Mouse (Mus musculus) heart, embryonic 16.5 days (tissue): ENCODE data around the gene Lrmda. TPM values are rescaled to one million over a fixed set of nuclear protein-coding genes. Genes with fewer than 3 reads are reported as not detected.

Source experiments
- ATAC-seq: fragments of 200-750 bp; cut with Nextera tagmentation; replicated peaks from 2 replicates; pipeline ENCODE4 v1.8.0; 2017; ENCODE audit warnings: moderate number of reproducible peaks; ENCODE audit not compliant: insufficient read depth, low FRiP score; ENCODE audit errors: extremely low read depth
- H3K27ac ChIP-seq: fragments of 300-500 bp; sonication (generic); 2 replicates; pipeline ENCODE4 v1.5.1; 2014; ENCODE audit warnings: mild to moderate bottlenecking, low read length, control low read depth, moderate library complexity
- H3K27me3 ChIP-seq: fragments of 300-500 bp; sonication (generic); 2 replicates; pipeline ENCODE4 v1.6.1; 2014; ENCODE audit warnings: low read length, mixed read lengths; ENCODE audit not compliant: control insufficient read depth, insufficient read depth
- H3K36me3 ChIP-seq: fragments of 300-500 bp; sonication (generic); 2 replicates; pipeline ENCODE4 v1.6.1; 2014; ENCODE audit not compliant: control insufficient read depth, insufficient read depth
- H3K4me1 ChIP-seq: fragments of 300-500 bp; sonication (generic); 2 replicates; pipeline ENCODE4 v1.6.1; 2014; ENCODE audit warnings: low read length, mixed read lengths; ENCODE audit not compliant: control insufficient read depth, insufficient read depth
- H3K4me2 ChIP-seq: fragments of 300-500 bp; sonication (generic); 2 replicates; pipeline ENCODE4 v1.6.1; 2014; ENCODE audit warnings: low read depth, mild to moderate bottlenecking, control low read depth, low read length
- H3K4me3 ChIP-seq: fragments of 300-500 bp; sonication (generic); 2 replicates; pipeline ENCODE4 v1.5.1; 2014; ENCODE audit warnings: mild to moderate bottlenecking, control low read depth, low read length
- H3K9ac ChIP-seq: fragments of 300-500 bp; sonication (generic); 2 replicates; pipeline ENCODE4 v1.6.1; 2014; ENCODE audit warnings: low read length, control low read depth
- H3K9me3 ChIP-seq: fragments of 300-500 bp; sonication (generic); replicated peaks from 2 replicates; pipeline ENCODE4 v1.6.1; 2016; ENCODE audit warnings: low read length; ENCODE audit not compliant: control insufficient read depth
- WGBS: fragments of 180-500 bp; shearing (Covaris S2); extraction: QIAGEN DNeasy Blood & Tissue Kit; methylation state at CpG from one replicate; pipeline ENCODE4 v1.1.7; 2014; 5-methylcytosine and 5-hydroxymethylcytosine counted together
- polyA plus RNA-seq: library from polyadenylated mRNA; unstranded; fragments of >200 nt; fragmentation: Nextera tagmentation; extraction: Ambion mirVana; gene quantifications from 2 replicates; pipeline ENCODE4 v1.2.1, GENCODE M21; 2015

Gene Lrmda
- polyA plus RNA-seq, 1 experiment from 2014 or later, result 0.55 TPM

DNA sequence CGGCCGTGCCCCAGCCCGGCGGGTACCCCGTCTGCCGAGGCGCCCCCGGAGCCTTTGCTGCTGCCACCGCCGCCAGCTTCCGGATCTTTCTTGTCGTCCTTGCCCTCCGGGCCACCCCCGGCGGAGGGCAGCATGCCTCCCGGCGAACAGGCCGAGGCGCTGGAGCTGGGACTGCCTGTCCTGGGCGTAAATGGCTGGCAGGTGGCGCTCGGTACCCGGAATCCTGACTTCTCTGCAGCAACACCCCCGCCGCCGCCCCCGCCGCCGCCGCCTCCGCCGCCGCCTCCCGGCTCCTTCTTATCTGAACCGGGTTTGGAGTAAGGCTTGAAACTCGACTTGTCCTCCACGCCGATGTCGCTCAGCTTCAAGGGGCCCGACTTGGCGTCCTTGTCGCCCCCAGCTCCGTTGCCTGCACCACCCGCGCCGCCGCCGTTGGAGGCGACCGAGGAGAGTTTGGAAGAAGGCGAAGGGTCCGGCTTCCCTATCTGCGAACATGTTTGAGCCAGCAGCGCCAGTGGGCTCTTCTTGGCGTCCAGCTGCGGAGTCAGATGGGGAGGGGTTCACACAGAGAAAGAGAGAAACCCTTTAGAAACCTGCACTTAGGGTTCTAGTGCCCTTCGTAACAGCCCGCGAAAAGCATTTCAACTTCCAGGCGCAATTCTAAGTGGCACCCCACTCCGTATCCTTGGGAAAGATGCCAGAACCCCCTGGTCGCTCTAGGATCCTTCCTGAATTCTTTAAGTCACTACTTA lies 33.4 kb upstream of the Lrmda start:
- under 1% methylated on average over 55 of the region's 62 CpGs for WGBS
- Histone ChIP-seq H3K36me3 (no peaks in the 10 kb centered on the region), H3K9me3 (no peaks in the 10 kb centered on the region), H3K4me1 (peaks cover 28% of the 10 kb centered on the region), H3K4me3 (peak overlapping the region; percentile 66), H3K27ac (peak overlapping the region; percentile 80), H3K27me3 (peaks cover 35% of the 10 kb centered on the region), H3K9ac (peak overlapping the region; percentile 74), H3K4me2 (peak overlapping the region; percentile 83)
- 0 out of 2 replicates have a peak, but pooled peaks have one; percentile 11 for ATAC-seq

DNA sequence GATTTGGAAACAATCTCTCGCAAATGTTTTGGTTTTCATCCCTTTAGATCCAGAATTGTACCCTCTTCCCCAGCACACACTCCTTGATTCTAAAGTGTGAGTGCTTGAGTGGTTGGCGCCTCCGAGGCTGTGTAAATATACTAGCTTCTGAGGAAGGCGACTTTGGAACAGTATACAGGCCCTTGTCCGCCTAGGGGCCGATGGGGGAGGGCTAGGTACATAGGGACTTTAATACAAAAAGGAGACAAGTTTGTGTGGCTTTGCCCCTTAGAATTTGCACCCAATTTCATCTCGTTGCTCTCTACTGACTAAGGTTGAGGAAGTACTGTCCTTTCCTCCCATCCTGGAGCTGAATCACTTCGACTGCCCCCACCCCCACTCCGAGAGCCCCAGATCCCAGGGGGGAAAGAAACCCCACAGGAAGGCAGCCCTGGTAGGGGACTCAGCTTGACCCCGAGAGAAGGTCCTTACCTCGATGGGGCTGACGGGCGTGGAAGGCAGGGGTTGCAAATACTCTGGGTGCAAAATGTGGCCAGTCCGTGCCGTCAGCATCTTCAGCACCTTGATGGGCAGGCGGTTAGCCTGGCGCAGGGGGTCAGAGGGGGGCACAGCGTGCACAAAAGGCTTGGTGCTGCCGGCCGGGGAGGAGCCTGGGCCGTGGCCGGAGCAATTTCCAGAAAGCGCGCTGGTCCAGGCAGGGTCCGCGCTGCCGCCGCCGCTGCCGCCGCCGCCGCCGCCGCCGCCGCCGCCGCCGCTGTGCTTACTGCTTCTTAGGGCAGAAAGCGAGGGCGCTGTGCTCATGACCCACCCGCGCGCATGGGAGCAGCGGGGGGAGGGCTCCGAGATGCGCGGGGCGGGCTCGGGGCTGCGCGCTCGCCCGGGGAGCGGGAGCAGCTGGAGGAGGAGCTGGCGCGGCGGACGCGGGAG lies 32.5 kb upstream of the Lrmda start:
- no peaks in the 10 kb centered on the region for H3K9me3 ChIP-seq
- peaks cover 28% of the 10 kb centered on the region for H3K4me1 ChIP-seq
- ATAC-seq, result peak; percentile 16
- peak overlapping the region; percentile 80 for H3K27ac ChIP-seq
- peak overlapping the region; percentile 74 for H3K9ac ChIP-seq
- peak overlapping the region; percentile 66 for H3K4me3 ChIP-seq
- H3K4me2 ChIP-seq, result peak overlapping the region; percentile 83
- 2% methylated on average over 42 of the region's 61 CpGs for WGBS
- no peaks in the 10 kb centered on the region for H3K36me3 ChIP-seq
- H3K27me3 ChIP-seq, result peaks cover 41% of the 10 kb centered on the region

DNA sequence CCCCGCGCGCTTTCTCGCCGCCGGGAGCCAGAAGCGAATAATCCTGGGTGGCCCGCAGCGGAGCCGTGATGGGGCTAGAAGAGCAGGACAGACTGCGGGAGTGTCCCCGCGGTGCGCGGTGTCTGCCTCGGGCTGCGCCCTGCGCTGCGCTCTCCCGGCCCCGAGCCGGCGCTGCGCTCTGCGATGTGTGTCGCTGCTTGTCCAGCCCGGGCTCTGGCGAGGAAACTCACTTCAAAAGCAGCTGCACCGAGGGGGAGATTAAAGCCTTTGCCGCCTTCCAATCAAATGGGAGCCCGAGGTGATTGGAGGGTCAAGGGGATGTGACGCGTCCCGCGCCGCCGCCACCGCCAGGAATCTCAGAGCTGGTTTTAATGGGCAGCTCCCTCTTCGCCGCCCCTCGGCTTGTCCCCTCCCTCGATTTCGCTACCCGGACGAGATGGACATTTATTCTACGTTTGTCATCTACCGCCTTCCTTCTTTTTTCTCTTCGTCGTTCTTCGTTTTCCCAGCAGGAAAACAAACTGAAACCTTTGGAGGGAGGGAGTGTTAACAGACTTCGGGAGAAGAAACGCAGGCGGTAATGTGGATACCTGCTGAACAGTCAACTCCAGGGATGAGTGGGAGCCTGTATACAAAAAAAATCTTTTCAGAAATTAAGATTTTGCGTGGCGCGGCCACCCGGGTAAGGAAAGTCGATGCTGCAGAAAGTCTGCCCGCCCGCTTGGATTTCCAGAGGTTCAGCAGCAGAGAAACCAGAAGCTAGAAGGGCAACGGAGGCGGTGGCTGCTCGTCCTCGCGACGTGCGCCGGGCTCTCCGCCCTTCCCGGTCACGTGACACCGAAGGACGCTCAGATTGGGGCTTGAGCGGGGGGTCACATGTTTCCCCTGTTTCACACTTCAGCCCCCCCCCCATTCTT lies 31.6 kb upstream of the Lrmda start:
- Histone ChIP-seq H3K4me3 (peak overlapping the region; percentile 66), H3K9me3 (no peaks in the 10 kb centered on the region), H3K36me3 (no peaks in the 10 kb centered on the region), H3K27me3 (peaks cover 41% of the 10 kb centered on the region), H3K4me1 (peaks cover 25% of the 10 kb centered on the region), H3K4me2 (peak overlapping the region; percentile 83), H3K27ac (peak overlapping the region; percentile 80), H3K9ac (peak overlapping the region; percentile 75)
- WGBS, result under 1% methylated on average over 74 of the region's 74 CpGs
- ATAC-seq, result peak; percentile 87

DNA sequence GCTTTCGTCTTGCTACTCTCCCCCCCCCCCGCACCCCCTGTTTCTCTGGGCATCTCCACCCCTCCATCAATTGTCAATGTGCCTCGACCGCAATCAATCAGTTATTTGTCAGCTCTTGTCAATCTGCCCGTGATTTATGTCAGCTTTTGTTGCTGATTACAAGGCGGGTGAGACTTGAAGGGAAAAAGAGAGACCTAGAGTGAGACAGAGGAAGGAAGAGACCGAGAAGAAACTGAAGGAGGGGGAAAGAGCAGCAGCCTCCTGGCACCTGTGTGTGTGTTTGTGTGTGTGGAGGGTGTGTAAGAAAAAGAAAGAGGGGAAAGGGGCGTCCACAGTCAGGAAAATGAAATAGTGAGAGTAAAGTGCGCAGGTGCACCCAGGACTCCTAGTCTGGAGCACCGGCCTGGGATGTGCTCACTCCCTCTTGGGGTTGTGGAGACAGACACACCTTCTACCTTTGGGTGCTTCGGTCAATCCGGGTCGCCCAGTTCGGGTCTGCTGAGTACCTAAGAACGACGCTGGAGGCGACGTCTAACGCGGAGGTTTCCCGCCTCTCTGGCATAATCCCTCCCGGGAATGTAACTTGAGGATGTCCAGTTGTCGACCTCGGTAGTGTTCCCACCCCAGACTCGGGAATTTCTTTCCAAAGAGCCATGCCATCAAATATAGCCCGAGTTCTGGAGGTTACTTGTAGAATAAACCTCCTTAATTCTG lies 30.8 kb upstream of the Lrmda start:
- peaks cover 22% of the 10 kb centered on the region for H3K4me1 ChIP-seq
- peak overlapping the region; percentile 83 for H3K4me2 ChIP-seq
- under 1% methylated on average over 26 of the region's 26 CpGs for WGBS
- H3K36me3 ChIP-seq, result no peaks in the 10 kb centered on the region
- peak overlapping the region; percentile 72 for H3K27ac ChIP-seq
- H3K4me3 ChIP-seq, result peak overlapping the region; percentile 66
- no peak for ATAC-seq
- peaks cover 47% of the 10 kb centered on the region for H3K27me3 ChIP-seq
- peak overlapping the region; percentile 22 for H3K9ac ChIP-seq
- H3K9me3 ChIP-seq, result no peaks in the 10 kb centered on the region

DNA sequence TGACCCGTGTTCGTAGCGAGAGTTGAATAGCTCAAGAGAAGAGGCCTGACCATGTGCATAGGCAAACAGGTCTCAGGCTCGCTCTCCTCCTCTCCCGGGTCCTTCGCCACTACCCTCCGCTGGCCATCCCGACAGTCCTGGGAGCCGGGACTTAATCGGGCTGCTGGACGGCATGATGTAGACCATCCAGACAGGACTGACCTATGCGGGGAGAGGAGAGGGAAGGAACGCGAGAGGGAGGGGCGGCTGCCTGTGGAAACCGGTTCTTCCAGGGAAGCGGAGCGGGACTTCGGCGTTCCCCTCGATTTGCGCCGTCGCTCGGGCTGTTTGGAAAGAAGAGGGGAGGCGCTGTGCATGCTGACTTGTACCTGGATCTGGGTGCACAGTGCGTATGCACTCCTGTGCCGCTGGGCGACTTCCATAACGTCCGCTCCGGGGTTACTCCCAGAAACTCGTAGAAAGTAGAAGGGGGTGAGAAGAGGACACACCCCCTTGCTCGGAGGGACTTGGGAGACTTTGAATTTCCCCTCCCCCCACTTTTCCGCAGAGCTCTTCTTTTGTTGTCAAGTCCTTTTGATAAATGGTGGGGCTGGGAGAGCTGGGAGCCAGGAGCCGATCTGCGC lies 30.1 kb upstream of the Lrmda start, which contains the start of gene Zfp503:
Zfp503 (minus strand) TSS at position 311 of the 623 bp plus-strand sequence.
- H3K9me3 ChIP-seq, result no peaks in the 10 kb centered on the region
- H3K4me2 ChIP-seq, result peak within 1 kb of the TSS; percentile 83
- peak within 1 kb of the TSS; percentile 66 for H3K4me3 ChIP-seq
- peak within 1 kb of the TSS; percentile 72 for H3K27ac ChIP-seq
- ATAC-seq, result no peak
- H3K27me3 ChIP-seq, result peaks cover 47% of the 10 kb centered on the region
- under 1% methylated on average over 37 of the region's 37 CpGs for WGBS
- no peaks in the 10 kb centered on the region for H3K36me3 ChIP-seq
- peaks cover 22% of the 10 kb centered on the region for H3K4me1 ChIP-seq
- H3K9ac ChIP-seq, result peak within 1 kb of the TSS; percentile 22

DNA sequence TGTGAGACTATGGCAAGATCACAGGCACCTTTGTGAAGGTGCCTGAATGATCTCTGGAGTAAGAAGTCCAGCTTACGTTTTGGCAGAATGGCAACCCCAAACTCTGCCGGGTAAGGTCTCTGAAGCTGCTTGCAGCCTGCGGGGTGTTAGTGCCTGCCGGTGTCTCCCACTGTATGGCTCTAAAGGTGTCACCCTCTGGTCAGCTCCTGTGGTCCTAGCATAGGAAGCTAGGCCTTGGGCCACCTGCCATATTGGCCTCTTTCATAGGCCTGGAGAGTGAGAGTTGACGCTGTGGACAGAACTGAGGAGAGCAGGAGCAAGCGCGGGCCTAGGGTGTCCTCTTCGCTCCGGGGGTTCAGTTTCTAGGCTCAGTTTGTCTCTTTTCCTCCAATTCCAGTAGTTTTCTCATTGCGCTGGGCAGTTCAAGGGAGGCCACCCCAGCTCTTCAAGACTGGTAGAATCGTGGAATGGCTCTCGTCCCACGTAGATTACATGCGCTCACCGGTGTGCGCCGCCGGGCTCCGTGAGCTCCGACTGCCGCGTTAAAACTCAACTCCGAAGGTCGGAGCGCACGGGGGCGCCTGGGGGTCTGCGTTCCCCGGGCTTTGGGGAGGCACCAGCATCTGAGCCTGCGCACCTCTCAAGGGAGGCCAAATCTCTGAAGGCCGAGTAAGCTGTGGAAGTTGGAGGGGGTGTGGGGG lies 29.0 kb upstream of the Lrmda start:
- no peaks in the 10 kb centered on the region for H3K9me3 ChIP-seq
- 15% methylated on average over 31 of the region's 31 CpGs for WGBS
- no peaks in the 10 kb centered on the region for H3K36me3 ChIP-seq
- H3K4me1 ChIP-seq, result peaks cover 19% of the 10 kb centered on the region
- H3K9ac ChIP-seq, result no peak overlapping the region
- H3K4me2 ChIP-seq, result peak overlapping the region; percentile 83
- ATAC-seq, result no peak
- H3K4me3 ChIP-seq, result peak overlapping the region; percentile 66
- H3K27me3 ChIP-seq, result peaks cover 44% of the 10 kb centered on the region
- peak overlapping the region; percentile 32; the same call in 1 of the 2 replicates for H3K27ac ChIP-seq

DNA sequence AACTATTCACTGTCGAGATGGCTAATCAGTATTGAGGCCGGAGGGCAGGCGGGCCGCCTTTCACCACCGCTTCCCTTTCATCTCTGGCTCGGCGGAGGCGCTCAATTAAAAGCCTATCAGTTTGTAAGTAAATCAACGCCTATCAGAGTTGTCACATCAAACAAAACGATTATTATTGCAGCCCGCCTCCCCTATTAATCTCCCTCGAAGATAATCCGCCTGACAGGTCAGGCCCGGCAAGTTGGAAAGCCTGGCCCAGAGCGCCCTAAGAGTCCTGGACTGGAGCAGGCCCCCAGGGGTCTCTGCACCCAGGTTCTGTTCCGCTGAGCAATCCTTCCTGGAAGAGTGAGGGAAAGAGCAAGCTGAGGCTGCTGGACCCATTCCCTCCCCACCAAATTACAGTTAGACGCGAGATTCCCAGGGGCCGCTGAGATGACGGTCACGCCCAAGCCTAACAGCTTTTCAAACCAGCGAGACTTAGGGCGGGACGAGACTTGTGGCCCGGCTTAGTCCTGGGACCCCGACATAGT lies 28.2 kb upstream of the Lrmda start:
- Histone ChIP-seq H3K4me1 (peaks cover 17% of the 10 kb centered on the region), H3K27me3 (peaks cover 49% of the 10 kb centered on the region), H3K9me3 (no peaks in the 10 kb centered on the region), H3K4me3 (peak overlapping the region; percentile 66), H3K4me2 (peak overlapping the region; percentile 83), H3K36me3 (no peaks in the 10 kb centered on the region), H3K9ac (no peak overlapping the region), H3K27ac (no peak overlapping the region)
- WGBS, result 14% methylated on average over 26 of the region's 26 CpGs
- ATAC-seq, result no peak
